Mouse (Mus musculus) heart, embryonic 10.5 days (tissue): ENCODE data around the gene Atxn1. TPM values are rescaled to one million over a fixed set of nuclear protein-coding genes. Genes with fewer than 3 reads are reported as not detected.

Source experiments
- DNase-seq: peaks from one replicate; pipeline ENCODE4 v3.0.0-alpha.2; 2017; ENCODE audit warnings: low spot score
- H3K27ac ChIP-seq: fragments of 300-500 bp; sonication (generic); 2 replicates; pipeline ENCODE4 v1.5.1; 2016; ENCODE audit warnings: mild to moderate bottlenecking
- H3K27me3 ChIP-seq: fragments of 300-500 bp; sonication (generic); 2 replicates; pipeline ENCODE4 v1.6.1; 2016; ENCODE audit warnings: mild to moderate bottlenecking; ENCODE audit not compliant: poor library complexity, insufficient read depth, severe bottlenecking
- H3K36me3 ChIP-seq: fragments of 300-500 bp; sonication (generic); 2 replicates; pipeline ENCODE4 v1.6.1; 2016; ENCODE audit warnings: mild to moderate bottlenecking, moderate library complexity
- H3K4me1 ChIP-seq: fragments of 300-500 bp; sonication (generic); 2 replicates; pipeline ENCODE4 v1.6.1; 2016; ENCODE audit warnings: mild to moderate bottlenecking
- H3K4me3 ChIP-seq: fragments of 300-500 bp; sonication (generic); 2 replicates; pipeline ENCODE4 v1.5.1; 2016; ENCODE audit warnings: mild to moderate bottlenecking, moderate library complexity
- H3K9me3 ChIP-seq: fragments of 300-500 bp; sonication (generic); 2 replicates; pipeline ENCODE4 v1.6.1; 2016; ENCODE audit warnings: mild to moderate bottlenecking, moderate library complexity
- WGBS: fragments of 180-500 bp; shearing (Covaris S2); methylation state at CpG from one replicate; pipeline ENCODE4 v1.1.7; 2016; 5-methylcytosine and 5-hydroxymethylcytosine counted together
- polyA plus RNA-seq: library from polyadenylated mRNA; unstranded; fragments of >200 nt; fragmentation: Nextera tagmentation; extraction: Ambion mirVana; gene quantifications from 2 replicates; pipeline ENCODE4 v1.2.1, GENCODE M21; 2016

Atxn1 gene
- polyA plus RNA-seq, 1 experiment from 2014 or later: 3.9 TPM

DNA sequence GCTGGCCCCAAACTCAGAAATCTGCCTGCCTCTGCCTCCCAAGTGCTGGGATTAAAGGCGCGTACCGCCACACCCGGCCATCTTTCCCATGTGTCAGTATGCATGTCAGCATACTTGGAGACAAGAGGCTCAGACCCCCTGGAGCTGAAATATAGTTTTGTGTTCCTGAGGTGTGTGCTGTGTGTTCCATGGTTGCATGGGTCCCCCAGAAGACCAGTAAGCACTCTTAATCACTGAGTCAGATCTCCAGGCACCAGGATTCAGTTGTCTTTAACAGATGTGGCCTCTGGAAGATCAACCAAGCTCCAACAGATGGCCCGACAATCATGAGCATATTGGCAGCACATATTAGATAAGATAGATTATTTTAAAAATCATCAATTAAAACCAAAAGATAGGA is 62.4 kb downstream of the Atxn1 start:
- H3K4me1 ChIP-seq: peaks cover 46% of the 10 kb centered on the region
- peak; percentile 63 for DNase-seq
- no peak overlapping the region for H3K27ac ChIP-seq
- WGBS: 93% methylated on average over 5 of the region's 5 CpGs
- no peaks in the 10 kb centered on the region for H3K9me3 ChIP-seq
- no peak overlapping the region for H3K4me3 ChIP-seq
- no peaks in the 10 kb centered on the region for H3K36me3 ChIP-seq
- H3K27me3 ChIP-seq: no peaks in the 10 kb centered on the region

DNA sequence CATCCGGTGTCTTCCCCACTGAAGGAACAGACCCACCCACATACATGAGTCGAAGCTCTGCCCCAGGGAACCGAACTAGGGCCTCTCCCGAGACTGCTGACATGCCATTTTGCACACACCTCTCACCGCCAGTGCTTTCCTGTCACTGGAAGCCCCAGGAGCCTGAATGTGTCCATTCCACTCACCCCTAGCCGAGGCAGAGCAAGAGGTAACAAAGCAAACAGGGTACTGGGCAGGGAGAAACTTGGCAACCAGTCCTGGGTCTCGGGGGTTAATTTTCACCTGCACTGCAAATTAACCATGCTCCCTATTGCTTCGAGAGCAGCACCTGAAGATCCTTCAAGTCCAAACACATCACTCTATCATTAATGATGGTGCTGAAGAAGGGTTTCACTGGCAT is 64.0 kb downstream of the Atxn1 start:
- H3K4me3 ChIP-seq: no peak overlapping the region
- no peaks in the 10 kb centered on the region for H3K36me3 ChIP-seq
- peak; percentile 69 for DNase-seq
- peaks cover 30% of the 10 kb centered on the region for H3K4me1 ChIP-seq
- no peaks in the 10 kb centered on the region for H3K27me3 ChIP-seq
- H3K9me3 ChIP-seq: no peaks in the 10 kb centered on the region
- no peak overlapping the region for H3K27ac ChIP-seq
- 65% methylated on average over 8 of the region's 8 CpGs for WGBS

DNA sequence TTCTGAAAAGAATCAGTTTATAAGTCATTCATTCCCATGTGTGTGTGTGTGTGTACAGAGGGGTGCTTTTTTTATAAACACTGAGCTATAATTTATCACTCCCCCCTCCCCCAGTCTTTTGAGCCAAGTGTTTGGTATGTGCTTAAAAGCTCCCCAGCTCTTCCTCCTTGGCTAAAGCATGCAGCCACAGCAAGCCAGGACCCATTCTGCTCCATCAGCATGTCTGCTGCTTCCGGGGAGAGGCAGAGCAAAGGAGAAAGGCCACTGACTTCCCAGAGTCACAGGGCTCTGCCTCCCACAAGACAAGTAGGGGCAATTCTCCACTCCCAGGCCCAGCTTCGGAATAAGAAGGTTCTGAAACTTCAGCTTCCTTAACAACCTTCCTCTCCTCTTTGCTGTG is 67.2 kb downstream of the Atxn1 start:
- DNase-seq: no peak
- Histone ChIP-seq H3K9me3 (no peaks in the 10 kb centered on the region), H3K4me1 (peaks cover 19% of the 10 kb centered on the region; the same call in 1 of the 2 replicates), H3K4me3 (no peak overlapping the region), H3K27me3 (no peaks in the 10 kb centered on the region), H3K27ac (no peak overlapping the region), H3K36me3 (no peaks in the 10 kb centered on the region)
- WGBS: 55% methylated on average over 2 of the region's 2 CpGs

DNA sequence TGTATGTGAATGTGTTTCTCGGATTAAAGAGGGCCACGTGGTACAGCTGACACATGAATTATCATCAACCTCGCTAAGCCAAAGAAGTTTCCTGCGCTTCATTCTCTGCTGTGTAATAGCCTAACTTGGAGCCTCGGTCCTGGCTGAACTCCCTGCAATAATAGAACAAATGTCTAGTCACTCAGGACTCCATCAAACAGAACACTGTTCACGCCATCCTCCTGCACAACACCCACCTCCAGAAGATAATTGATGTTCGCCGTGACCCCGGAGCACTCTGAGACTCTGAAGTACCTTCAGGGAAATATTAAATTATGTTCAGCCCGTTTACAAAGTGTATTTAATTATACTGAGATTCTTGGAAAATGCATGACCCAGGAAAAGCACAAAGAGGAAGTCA is 70.0 kb downstream of the Atxn1 start:
- Histone ChIP-seq H3K4me3 (no peak overlapping the region), H3K4me1 (peaks cover 13% of the 10 kb centered on the region; the same call in 1 of the 2 replicates), H3K36me3 (no peaks in the 10 kb centered on the region), H3K9me3 (no peaks in the 10 kb centered on the region), H3K27ac (no peak overlapping the region), H3K27me3 (no peaks in the 10 kb centered on the region)
- 86% methylated on average over 10 of the region's 10 CpGs for WGBS
- DNase-seq: no peak

DNA sequence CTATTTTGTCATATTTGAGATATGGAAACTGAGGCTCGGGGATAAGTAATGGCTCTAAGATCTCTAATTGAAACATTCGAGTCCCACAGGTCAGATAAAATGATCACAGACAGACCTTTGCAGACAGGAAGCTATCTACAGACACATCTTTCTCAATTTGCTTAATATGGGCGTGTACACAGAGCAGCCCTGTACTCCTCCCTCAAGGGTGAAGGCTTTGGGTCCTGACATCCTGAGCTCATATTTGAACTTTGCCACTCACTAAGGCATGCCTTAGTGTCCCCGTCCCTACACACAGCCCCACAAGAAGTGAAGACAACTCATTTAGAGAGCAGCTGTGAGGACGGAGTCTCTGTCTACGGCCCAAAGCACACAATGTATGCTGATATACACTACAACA is 70.6 kb downstream of the Atxn1 start:
- no peak for DNase-seq
- H3K27ac ChIP-seq: 0 out of 2 replicates have a peak overlapping the region, but pooled peaks have one; percentile 23
- no peaks in the 10 kb centered on the region for H3K27me3 ChIP-seq
- 84% methylated on average over 6 of the region's 6 CpGs for WGBS
- peaks cover 13% of the 10 kb centered on the region; the same call in 1 of the 2 replicates for H3K4me1 ChIP-seq
- H3K9me3 ChIP-seq: no peaks in the 10 kb centered on the region
- H3K4me3 ChIP-seq: no peak overlapping the region
- no peaks in the 10 kb centered on the region for H3K36me3 ChIP-seq

DNA sequence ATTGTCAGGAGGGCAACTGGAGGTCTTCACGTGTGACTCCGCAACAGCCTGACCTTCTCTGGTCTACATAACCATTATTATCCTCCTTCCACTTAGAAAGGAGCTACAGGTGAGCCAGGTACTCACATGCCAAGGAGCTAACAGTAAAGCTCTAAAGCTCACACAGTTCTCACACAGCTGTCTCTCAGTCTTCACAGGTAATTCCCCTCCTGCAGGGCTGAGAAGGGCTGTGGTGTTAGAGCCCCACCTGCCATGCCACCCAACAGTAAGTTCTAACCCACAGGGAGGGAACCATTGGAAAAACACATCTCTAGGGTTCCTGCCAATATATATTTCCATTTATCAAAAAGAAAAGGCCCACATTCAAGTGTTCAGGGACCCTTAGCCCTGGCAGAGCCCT is 73.7 kb downstream of the Atxn1 start:
- H3K27me3 ChIP-seq: no peaks in the 10 kb centered on the region
- DNase-seq: no peak
- H3K27ac ChIP-seq: no peak overlapping the region
- H3K4me1 ChIP-seq: peaks cover 9% of the 10 kb centered on the region; the same call in 1 of the 2 replicates
- no peaks in the 10 kb centered on the region for H3K9me3 ChIP-seq
- no peak overlapping the region for H3K4me3 ChIP-seq
- 72% methylated on average over 2 of the region's 2 CpGs for WGBS
- H3K36me3 ChIP-seq: no peaks in the 10 kb centered on the region

DNA sequence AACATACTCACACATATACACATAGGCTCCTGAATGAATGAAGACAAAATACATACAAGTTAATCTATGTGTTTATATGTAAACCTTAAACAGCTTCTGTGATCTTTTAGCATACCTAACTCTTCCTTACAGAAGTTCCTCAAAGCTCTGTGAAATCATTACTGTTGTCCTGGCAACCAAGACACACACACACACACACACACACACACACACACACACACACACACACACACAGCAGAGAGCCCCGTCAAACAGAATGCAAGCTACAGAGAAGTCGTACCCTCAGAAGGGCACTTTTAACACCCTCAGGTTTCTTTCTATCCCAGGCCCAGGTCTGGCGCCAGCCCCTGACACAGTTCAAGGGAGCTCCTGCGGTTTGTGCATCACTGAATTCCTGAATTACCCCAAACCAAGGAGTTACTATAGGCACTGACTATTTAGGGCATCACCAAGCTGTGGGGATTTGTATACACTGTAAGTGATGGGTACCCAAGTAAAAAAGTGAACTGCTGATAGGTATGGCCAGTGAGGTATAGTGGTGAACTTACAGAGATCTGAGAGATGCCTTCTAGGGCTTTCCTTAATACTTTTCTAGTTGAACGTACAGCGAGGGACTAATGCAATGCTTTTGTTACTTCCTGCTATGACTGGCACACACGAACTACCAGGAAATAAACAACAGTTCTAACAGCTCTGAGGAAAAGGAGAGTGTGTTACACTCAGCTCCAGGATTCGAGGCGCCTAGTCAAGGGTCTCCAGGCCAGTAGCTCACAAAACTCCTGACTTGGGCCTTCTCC is 75.7 kb downstream of the Atxn1 start:
- no peak for DNase-seq
- no peaks in the 10 kb centered on the region for H3K27me3 ChIP-seq
- no peaks in the 10 kb centered on the region for H3K4me1 ChIP-seq
- no peak overlapping the region for H3K27ac ChIP-seq
- no peak overlapping the region for H3K4me3 ChIP-seq
- H3K36me3 ChIP-seq: no peaks in the 10 kb centered on the region
- WGBS: 78% methylated on average over 9 of the region's 9 CpGs
- H3K9me3 ChIP-seq: no peaks in the 10 kb centered on the region

DNA sequence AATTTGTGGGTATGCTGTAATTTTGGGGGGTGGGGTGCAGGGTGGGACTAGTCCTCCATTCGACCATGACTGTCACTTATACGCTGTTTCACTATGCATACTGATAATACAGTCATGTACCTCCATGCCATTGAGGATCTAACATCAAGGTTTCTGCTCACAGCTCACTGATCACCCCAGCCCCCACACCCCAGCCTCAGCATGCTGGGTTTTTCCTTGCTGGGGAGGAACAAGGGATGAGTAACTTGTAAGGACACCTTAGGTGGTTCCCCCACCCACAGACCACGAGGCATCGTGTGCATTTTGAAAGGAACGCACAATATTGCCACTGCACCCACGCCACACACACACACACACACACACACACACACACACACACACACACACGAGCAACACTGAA is 79.9 kb downstream of the Atxn1 start:
- H3K27me3 ChIP-seq: no peaks in the 10 kb centered on the region
- peaks cover 14% of the 10 kb centered on the region; the same call in 1 of the 2 replicates for H3K4me1 ChIP-seq
- H3K27ac ChIP-seq: no peak overlapping the region
- no peaks in the 10 kb centered on the region for H3K9me3 ChIP-seq
- WGBS: 88% methylated on average over 7 of the region's 7 CpGs
- H3K4me3 ChIP-seq: no peak overlapping the region
- H3K36me3 ChIP-seq: no peaks in the 10 kb centered on the region
- DNase-seq: no peak

DNA sequence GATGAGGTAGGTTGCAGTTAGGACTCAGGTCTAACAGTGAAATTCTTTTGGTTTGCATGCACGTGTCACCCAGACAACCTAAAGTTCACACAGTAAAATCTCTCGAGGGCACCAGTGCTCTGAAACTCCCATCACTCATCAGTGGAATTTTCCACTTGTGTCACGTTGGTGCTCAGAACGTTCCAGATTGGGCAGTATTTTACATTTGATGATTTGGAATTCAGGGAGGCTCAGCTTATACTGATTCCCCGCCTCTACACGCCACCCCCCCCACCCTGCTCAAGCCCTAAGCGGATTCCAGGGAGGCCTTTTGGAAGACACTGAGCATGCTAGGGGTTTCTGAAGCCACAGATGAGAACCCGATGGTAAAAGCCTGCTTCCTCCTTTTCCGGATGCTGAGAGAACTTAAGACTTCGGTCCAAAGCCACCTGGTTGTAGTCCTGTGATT is 81.0 kb downstream of the Atxn1 start:
- no peak for DNase-seq
- Histone ChIP-seq H3K4me3 (no peak overlapping the region), H3K27ac (no peak overlapping the region), H3K9me3 (no peaks in the 10 kb centered on the region), H3K4me1 (peaks cover 14% of the 10 kb centered on the region; the same call in 1 of the 2 replicates), H3K36me3 (no peaks in the 10 kb centered on the region), H3K27me3 (no peaks in the 10 kb centered on the region)
- WGBS: 74% methylated on average over 10 of the region's 10 CpGs

DNA sequence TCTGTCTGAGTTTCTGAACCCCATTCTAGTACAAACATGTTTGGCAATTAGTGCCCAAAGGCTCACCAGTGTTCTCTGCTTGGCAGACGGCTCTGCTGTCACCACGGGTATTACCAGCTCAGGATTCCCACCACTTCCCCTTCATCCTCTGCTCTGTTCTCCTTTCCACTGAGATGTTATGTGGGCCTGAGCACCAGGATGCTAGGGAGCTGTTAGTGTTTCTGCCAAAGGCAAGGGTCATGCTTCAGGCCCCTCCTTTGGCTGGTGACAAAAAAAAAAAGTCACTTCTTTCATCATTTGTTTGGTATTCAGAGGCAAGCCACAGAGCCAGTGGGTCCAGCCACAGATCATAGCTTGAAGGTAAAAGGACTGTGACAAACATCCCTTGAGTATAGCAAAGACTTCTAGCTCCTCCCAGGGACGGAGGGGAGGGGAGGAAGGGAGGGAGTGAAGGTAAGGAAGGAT is 81.8 kb downstream of the Atxn1 start:
- WGBS: 72% methylated on average over 3 of the region's 3 CpGs
- Histone ChIP-seq H3K4me1 (peaks cover 14% of the 10 kb centered on the region; the same call in 1 of the 2 replicates), H3K9me3 (no peaks in the 10 kb centered on the region), H3K27me3 (no peaks in the 10 kb centered on the region), H3K36me3 (no peaks in the 10 kb centered on the region), H3K4me3 (no peak overlapping the region), H3K27ac (no peak overlapping the region)
- no peak for DNase-seq

DNA sequence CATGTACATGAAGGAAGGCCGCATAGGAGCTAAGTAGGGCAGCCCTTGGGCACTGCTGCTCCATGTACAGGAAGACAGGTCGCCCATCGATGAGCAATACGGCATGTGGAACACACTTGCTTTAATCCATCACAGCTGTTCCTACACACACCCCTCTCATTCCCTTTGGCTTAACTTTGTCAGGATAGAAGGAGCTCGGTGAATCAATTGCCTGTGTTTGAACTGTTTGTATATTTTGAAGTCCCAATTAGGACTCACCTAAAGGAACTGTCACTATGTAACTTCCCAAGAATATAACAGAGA is 84.3 kb downstream of the Atxn1 start:
- DNase-seq: no peak
- WGBS: 91% methylated on average over 5 of the region's 5 CpGs
- no peaks in the 10 kb centered on the region for H3K36me3 ChIP-seq
- H3K9me3 ChIP-seq: no peaks in the 10 kb centered on the region
- H3K4me1 ChIP-seq: peaks cover 14% of the 10 kb centered on the region; the same call in 1 of the 2 replicates
- H3K27me3 ChIP-seq: no peaks in the 10 kb centered on the region
- H3K4me3 ChIP-seq: no peak overlapping the region
- no peak overlapping the region for H3K27ac ChIP-seq

DNA sequence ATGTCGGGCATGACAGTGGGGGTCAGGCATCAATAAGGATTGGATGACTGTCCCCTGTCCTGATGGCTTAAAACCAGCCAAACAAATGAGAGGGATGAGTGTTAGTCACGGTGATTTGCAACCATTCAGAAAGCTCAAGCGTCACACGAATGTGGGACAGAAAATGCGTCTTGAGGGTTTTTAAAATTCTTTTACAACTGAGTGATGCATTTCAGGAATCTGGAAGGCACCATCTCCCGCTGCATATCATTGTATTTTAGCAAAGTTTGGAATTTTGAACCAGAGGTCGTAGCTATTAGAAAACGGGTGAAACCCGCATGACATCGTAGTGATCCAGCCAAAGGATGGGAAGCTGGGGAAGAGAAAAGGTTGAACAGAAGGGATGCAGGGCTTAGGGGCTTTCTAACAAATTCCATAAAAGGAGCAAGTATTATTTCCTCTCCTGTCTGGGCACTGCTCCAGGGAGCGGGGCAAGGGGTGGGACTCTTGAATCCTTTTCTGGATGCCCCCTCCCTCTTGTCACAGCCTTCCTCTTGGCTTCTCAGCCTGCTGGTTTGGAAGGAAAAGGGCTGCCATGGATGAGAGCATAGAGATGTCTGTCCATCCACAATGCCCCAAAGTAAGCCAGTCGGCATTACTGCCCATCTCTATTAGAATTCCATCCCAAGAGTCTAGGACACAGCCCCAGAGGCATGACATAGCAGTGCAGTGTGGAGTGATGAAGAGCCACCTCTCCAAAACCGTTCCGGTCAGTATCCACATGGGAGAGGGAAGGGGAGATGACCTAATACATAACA is 84.9 kb downstream of the Atxn1 start:
- Histone ChIP-seq H3K9me3 (no peaks in the 10 kb centered on the region), H3K36me3 (no peaks in the 10 kb centered on the region), H3K27me3 (no peaks in the 10 kb centered on the region), H3K27ac (no peak overlapping the region), H3K4me1 (peaks cover 14% of the 10 kb centered on the region; the same call in 1 of the 2 replicates), H3K4me3 (no peak overlapping the region)
- DNase-seq: no peak
- 92% methylated on average over 14 of the region's 14 CpGs for WGBS

DNA sequence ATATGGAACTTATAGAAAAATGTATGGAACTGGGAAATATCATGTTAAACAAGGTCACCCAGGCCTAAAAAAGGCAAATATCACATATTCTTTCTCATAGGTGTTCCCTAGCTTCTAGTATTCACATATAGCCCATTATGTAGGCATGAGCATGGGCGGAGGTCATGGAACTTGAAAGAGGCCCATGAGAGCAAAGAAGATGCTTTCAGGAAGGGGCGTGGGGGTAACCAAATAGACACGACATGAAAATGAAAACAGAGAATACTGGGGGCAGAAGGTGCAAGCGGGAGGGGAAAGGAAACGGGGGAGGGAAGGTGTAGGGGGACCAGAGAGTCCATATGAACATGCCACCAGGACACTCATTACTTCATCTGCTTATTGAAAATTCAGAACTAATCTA is 87.9 kb downstream of the Atxn1 start:
- 84% methylated on average over 5 of the region's 5 CpGs for WGBS
- Histone ChIP-seq H3K9me3 (no peaks in the 10 kb centered on the region), H3K36me3 (no peaks in the 10 kb centered on the region), H3K4me3 (no peak overlapping the region), H3K4me1 (peaks cover 8% of the 10 kb centered on the region), H3K27ac (no peak overlapping the region), H3K27me3 (no peaks in the 10 kb centered on the region)
- no peak for DNase-seq
